Mouse (Mus musculus) neural tube, embryonic 12.5 days (tissue): ENCODE results near the gene Cdc25b. TPM values are rescaled to one million over a fixed set of nuclear protein-coding genes. Genes with fewer than 3 reads are reported as not detected.

Source experiments
- ATAC-seq: fragments of 200-750 bp; cut with Nextera tagmentation; 2 replicates; pipeline ENCODE4 v1.8.0; 2017; ENCODE audit warnings: low read depth, mild to moderate bottlenecking, moderate TSS enrichment, moderate library complexity; ENCODE audit not compliant: low FRiP score
- H3K27ac ChIP-seq: fragments of 300-500 bp; sonication (generic); 2 replicates; pipeline ENCODE4 v1.5.1; 2016
- H3K27me3 ChIP-seq: fragments of 300-500 bp; sonication (generic); replicated peaks from 2 replicates; pipeline ENCODE4 v1.6.1; 2016; ENCODE audit warnings: mild to moderate bottlenecking
- H3K36me3 ChIP-seq: fragments of 300-500 bp; sonication (generic); 2 replicates; pipeline ENCODE4 v1.6.1; 2016; ENCODE audit warnings: mild to moderate bottlenecking
- H3K4me1 ChIP-seq: fragments of 300-500 bp; sonication (generic); 2 replicates; pipeline ENCODE4 v1.6.1; 2016
- H3K4me2 ChIP-seq: fragments of 300-500 bp; sonication (generic); replicated peaks from 2 replicates; pipeline ENCODE4 v1.6.1; 2016; ENCODE audit warnings: mild to moderate bottlenecking
- H3K4me3 ChIP-seq: fragments of 300-500 bp; sonication (generic); 2 replicates; pipeline ENCODE4 v1.5.1; 2016
- H3K9ac ChIP-seq: fragments of 300-500 bp; sonication (generic); 2 replicates; pipeline ENCODE4 v1.6.1; 2016; ENCODE audit warnings: mild to moderate bottlenecking
- H3K9me3 ChIP-seq: fragments of 300-500 bp; sonication (generic); 2 replicates; pipeline ENCODE4 v1.6.1; 2016; ENCODE audit warnings: mild to moderate bottlenecking
- WGBS: fragments of 180-500 bp; shearing (Covaris S2); methylation state at CpG from one replicate; pipeline ENCODE4 v1.1.7; 2016; 5-methylcytosine and 5-hydroxymethylcytosine counted together
- polyA plus RNA-seq: library from polyadenylated mRNA; unstranded; fragments of >200 nt; fragmentation: Nextera tagmentation; extraction: Ambion mirVana; gene quantifications from 2 replicates; pipeline ENCODE4 v1.2.1, GENCODE M21; 2016

The Cdc25b gene
- polyA plus RNA-seq, 1 experiment from 2014 or later = 99.5 TPM

GRCm38 (mm10) chr2:131203816-131204409 is 17.2 kb downstream of the Cdc25b start:
- no peak overlapping the region for H3K9ac ChIP-seq
- no peak overlapping the region for H3K4me3 ChIP-seq
- no peaks in the 10 kb centered on the region for H3K9me3 ChIP-seq
- no peak overlapping the region for H3K4me2 ChIP-seq
- peaks cover 13% of the 10 kb centered on the region; the same call in 1 of the 2 replicates for H3K36me3 ChIP-seq
- H3K27me3 ChIP-seq = no peaks in the 10 kb centered on the region
- H3K4me1 ChIP-seq = no peaks in the 10 kb centered on the region
- no peak overlapping the region for H3K27ac ChIP-seq
- no peak for ATAC-seq
- WGBS = 94% methylated on average over 6 of the region's 6 CpGs

GRCm38 (mm10) chr2:131204410-131204981 is 17.7 kb downstream of the Cdc25b start:
- Histone ChIP-seq H3K36me3 (peaks cover 8% of the 10 kb centered on the region; the same call in 1 of the 2 replicates), H3K9ac (no peak overlapping the region), H3K9me3 (no peaks in the 10 kb centered on the region), H3K27me3 (no peaks in the 10 kb centered on the region), H3K4me1 (no peaks in the 10 kb centered on the region), H3K4me3 (no peak overlapping the region), H3K4me2 (no peak overlapping the region), H3K27ac (no peak overlapping the region)
- no peak for ATAC-seq
- 62% methylated on average over 7 of the region's 7 CpGs for WGBS

- no peak for ATAC-seq
- no peaks in the 10 kb centered on the region; the same call in 1 of the 2 replicates for H3K36me3 ChIP-seq
- H3K27me3 ChIP-seq = no peaks in the 10 kb centered on the region
- H3K4me1 ChIP-seq = no peaks in the 10 kb centered on the region
- no peak overlapping the region for H3K4me2 ChIP-seq
- no peak overlapping the region for H3K4me3 ChIP-seq
- no peak overlapping the region for H3K9ac ChIP-seq
- no peak overlapping the region for H3K27ac ChIP-seq
- H3K9me3 ChIP-seq = no peaks in the 10 kb centered on the region
- WGBS = 86% methylated on average over 8 of the region's 8 CpGs
These were observed 18.9 kb downstream of the Cdc25b start for GRCm38 (mm10) chr2:131205521-131206182.

GRCm38 (mm10) chr2:131206778-131207177 is 20.0 kb downstream of the Cdc25b start, which contains the start of gene Ap5s1:
Ap5s1 (plus strand) TSS chr2:131207078.
- no peaks in the 10 kb centered on the region for H3K9me3 ChIP-seq
- WGBS = 82% methylated on average over 4 of the region's 4 CpGs
- no peak within 1 kb of the TSS for H3K9ac ChIP-seq

GRCm38 (mm10) chr2:131208356-131208755 is 21.6 kb downstream of the Cdc25b start:
- Histone ChIP-seq H3K4me1 (peaks cover 5% of the 10 kb centered on the region), H3K4me2 (no peak overlapping the region), H3K27ac (no peak overlapping the region), H3K36me3 (peaks cover 11% of the 10 kb centered on the region; the same call in 1 of the 2 replicates), H3K9me3 (no peaks in the 10 kb centered on the region), H3K9ac (no peak overlapping the region), H3K27me3 (no peaks in the 10 kb centered on the region), H3K4me3 (no peak overlapping the region)
- no peak for ATAC-seq
- 91% methylated on average over 2 of the region's 2 CpGs for WGBS

More at GRCm38 (mm10) chr2:131206778-131207177, 20.0 kb downstream of the Cdc25b start, which contains the start of gene Ap5s1:
- H3K27me3 ChIP-seq = no peaks in the 10 kb centered on the region
- H3K4me2 ChIP-seq = no peak within 1 kb of the TSS
- peaks cover 5% of the 10 kb centered on the region for H3K4me1 ChIP-seq
- no peak for ATAC-seq
- H3K4me3 ChIP-seq = no peak within 1 kb of the TSS
- no peaks in the 10 kb centered on the region for H3K36me3 ChIP-seq
- no peak within 1 kb of the TSS for H3K27ac ChIP-seq

- 73% methylated on average over 4 of the region's 4 CpGs for WGBS
- no peak; the same call in 1 of the 2 replicates for ATAC-seq
- Histone ChIP-seq H3K9ac (peak overlapping the region; percentile 68; the same call in 1 of the 2 replicates), H3K4me1 (peaks cover 5% of the 10 kb centered on the region), H3K4me3 (peak overlapping the region; percentile 62), H3K36me3 (peaks cover 13% of the 10 kb centered on the region; the same call in 1 of the 2 replicates), H3K4me2 (peak overlapping the region; percentile 61), H3K27me3 (no peaks in the 10 kb centered on the region), H3K9me3 (no peaks in the 10 kb centered on the region), H3K27ac (peak overlapping the region; percentile 83; the same call in 1 of the 2 replicates)
These were observed 22.5 kb downstream of the Cdc25b start for GRCm38 (mm10) chr2:131209125-131209795.

- H3K4me1 ChIP-seq = peaks cover 5% of the 10 kb centered on the region
- 2% methylated on average over 50 of the region's 50 CpGs for WGBS
These were observed 23.4 kb downstream of the Cdc25b start for GRCm38 (mm10) chr2:131209969-131210792.

GRCm38 (mm10) chr2:131211026-131211615 is 24.4 kb downstream of the Cdc25b start:
- H3K4me2 ChIP-seq = peak overlapping the region; percentile 61
- H3K36me3 ChIP-seq = peaks cover 13% of the 10 kb centered on the region; the same call in 1 of the 2 replicates
- 77% methylated on average over 9 of the region's 9 CpGs for WGBS
- peak overlapping the region; percentile 68 for H3K9ac ChIP-seq
- H3K9me3 ChIP-seq = no peaks in the 10 kb centered on the region
- ATAC-seq = no peak
- peaks cover 5% of the 10 kb centered on the region for H3K4me1 ChIP-seq
- H3K27me3 ChIP-seq = no peaks in the 10 kb centered on the region
- peak overlapping the region; percentile 62 for H3K4me3 ChIP-seq
- H3K27ac ChIP-seq = no peak overlapping the region

More at GRCm38 (mm10) chr2:131209969-131210792, 23.4 kb downstream of the Cdc25b start:
- Histone ChIP-seq H3K4me3 (peak overlapping the region; percentile 62), H3K9ac (peak overlapping the region; percentile 68), H3K36me3 (peaks cover 13% of the 10 kb centered on the region; the same call in 1 of the 2 replicates), H3K9me3 (no peaks in the 10 kb centered on the region), H3K27ac (peak overlapping the region; percentile 83), H3K27me3 (no peaks in the 10 kb centered on the region), H3K4me2 (peak overlapping the region; percentile 61)
- peak; percentile 96 for ATAC-seq

GRCm38 (mm10) chr2:131213773-131214172 is 27.0 kb downstream of the Cdc25b start:
- Histone ChIP-seq H3K4me3 (no peak overlapping the region), H3K4me2 (no peak overlapping the region), H3K36me3 (peaks cover 13% of the 10 kb centered on the region; the same call in 1 of the 2 replicates), H3K9me3 (no peaks in the 10 kb centered on the region), H3K27ac (no peak overlapping the region), H3K4me1 (peaks cover 5% of the 10 kb centered on the region), H3K9ac (no peak overlapping the region), H3K27me3 (no peaks in the 10 kb centered on the region)
- no peak for ATAC-seq
- WGBS = 90% methylated on average over 7 of the region's 7 CpGs

GRCm38 (mm10) chr2:131215941-131216858 is 29.5 kb downstream of the Cdc25b start:
- Histone ChIP-seq H3K9ac (no peak overlapping the region), H3K4me3 (no peak overlapping the region), H3K27me3 (no peaks in the 10 kb centered on the region), H3K4me2 (no peak overlapping the region), H3K36me3 (peaks cover 13% of the 10 kb centered on the region; the same call in 1 of the 2 replicates), H3K4me1 (peaks cover 1% of the 10 kb centered on the region), H3K27ac (no peak overlapping the region), H3K9me3 (no peaks in the 10 kb centered on the region)
- no peak for ATAC-seq
- 90% methylated on average over 7 of the region's 7 CpGs for WGBS
